Mouse (Mus musculus): ENCODE measurements around the gene Zfp800. TPM values are rescaled to one million over a fixed set of nuclear protein-coding genes. Genes with fewer than 3 reads are reported as not detected.

The Zfp800 gene
- total RNA-seq (2021), result 10 to 100 TPM; 20.9 to 24.5 TPM
- long read RNA-seq, experiment 1, partial matches to known transcripts, result 3 of 9 reads
- long read RNA-seq, experiment 1, other reads (novel, unspliced or antisense), result 6 of 9 reads
- long read RNA-seq, experiment 2, partial matches to known transcripts, result 4 of 17 reads
- long read RNA-seq, experiment 2, other reads (novel, unspliced or antisense), result 11 of 17 reads

GRCm38 (mm10) chr6:28397681-28398203 lies at the start of gene Zfp800:
Gene Zfp800, minus strand, starts transcription at chr6:28398005.
- intact Hi-C loops (cut with DNase I), result no loop called here
- DNase-seq (ENCODE audit: extremely low spot score in 1 of 2, low spot score in 2 of 2), result no peak
- Histone ChIP-seq H3K4me3 (peak within 1 kb of the TSS; percentile 53), H3K27ac (no peak within 1 kb of the TSS)
- no peak for TF ChIP-seq CTCF (IDR thresholded peaks at IDR 0.05)

- DNase-seq (ENCODE audit: extremely low spot score in 1 of 2, low spot score in 2 of 2), result no peak
- no peak for TF ChIP-seq CTCF (IDR thresholded peaks at IDR 0.05)
- intact Hi-C loops (cut with DNase I), result no loop called here
These were observed 33.7 kb upstream of the Zfp800 start for GRCm38 (mm10) chr6:28431538-28431855.

GRCm38 (mm10) chr6:28430795-28431537 lies 33.2 kb upstream of the Zfp800 start:
- Histone ChIP-seq H3K4me3 (no peak overlapping the region), H3K27ac (no peak overlapping the region)
- DNase-seq (ENCODE audit: extremely low spot score in 1 of 2, low spot score in 2 of 2), result no peak
- intact Hi-C loops (cut with DNase I), result no loop called here
- no peak for TF ChIP-seq CTCF (IDR thresholded peaks at IDR 0.05)

More at GRCm38 (mm10) chr6:28431538-28431855, 33.7 kb upstream of the Zfp800 start:
- Histone ChIP-seq H3K4me3 (no peak overlapping the region), H3K27ac (no peak overlapping the region)

GRCm38 (mm10) chr6:28429870-28430269 lies 32.1 kb upstream of the Zfp800 start:
- Histone ChIP-seq H3K4me3 (no peak overlapping the region), H3K27ac (no peak overlapping the region)
- no peak for TF ChIP-seq CTCF (IDR thresholded peaks at IDR 0.05)
- DNase-seq (ENCODE audit: extremely low spot score in 1 of 2, low spot score in 2 of 2), result no peak
- intact Hi-C loops (cut with DNase I), result no loop called here

DNA sequence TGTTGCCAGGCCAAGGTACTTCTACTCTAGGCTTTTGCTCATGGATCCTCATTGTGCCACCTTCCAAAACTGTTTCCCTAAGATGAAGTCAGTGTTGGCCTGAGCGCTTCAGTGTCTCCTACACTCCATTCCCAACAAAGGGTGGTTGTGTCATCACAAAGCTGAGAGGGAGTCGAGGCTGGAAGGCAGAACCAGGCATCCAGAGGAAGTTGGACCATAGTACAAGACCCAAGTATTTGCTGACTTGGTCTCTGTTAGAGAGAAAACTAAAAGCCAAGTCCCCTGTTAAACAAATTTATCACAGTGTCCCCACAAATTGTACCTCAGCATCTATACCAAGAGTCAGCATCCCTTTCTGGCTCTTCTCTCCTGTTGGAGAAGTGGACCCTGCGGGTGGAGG lies 30.5 kb upstream of the Zfp800 start, which contains the start of gene Gcc1:
Gene Gcc1, minus strand, starts transcription at position 101 of the 400 bp plus-strand sequence.
- no peak for DNase-seq (ENCODE audit: extremely low spot score in 1 of 2, low spot score in 2 of 2)
- no peak within 1 kb of the TSS for H3K4me3 ChIP-seq
- intact Hi-C loops (cut with DNase I), result no loop called here
- no peak for TF ChIP-seq CTCF (IDR thresholded peaks at IDR 0.05)
- no peak within 1 kb of the TSS for H3K27ac ChIP-seq

DNA sequence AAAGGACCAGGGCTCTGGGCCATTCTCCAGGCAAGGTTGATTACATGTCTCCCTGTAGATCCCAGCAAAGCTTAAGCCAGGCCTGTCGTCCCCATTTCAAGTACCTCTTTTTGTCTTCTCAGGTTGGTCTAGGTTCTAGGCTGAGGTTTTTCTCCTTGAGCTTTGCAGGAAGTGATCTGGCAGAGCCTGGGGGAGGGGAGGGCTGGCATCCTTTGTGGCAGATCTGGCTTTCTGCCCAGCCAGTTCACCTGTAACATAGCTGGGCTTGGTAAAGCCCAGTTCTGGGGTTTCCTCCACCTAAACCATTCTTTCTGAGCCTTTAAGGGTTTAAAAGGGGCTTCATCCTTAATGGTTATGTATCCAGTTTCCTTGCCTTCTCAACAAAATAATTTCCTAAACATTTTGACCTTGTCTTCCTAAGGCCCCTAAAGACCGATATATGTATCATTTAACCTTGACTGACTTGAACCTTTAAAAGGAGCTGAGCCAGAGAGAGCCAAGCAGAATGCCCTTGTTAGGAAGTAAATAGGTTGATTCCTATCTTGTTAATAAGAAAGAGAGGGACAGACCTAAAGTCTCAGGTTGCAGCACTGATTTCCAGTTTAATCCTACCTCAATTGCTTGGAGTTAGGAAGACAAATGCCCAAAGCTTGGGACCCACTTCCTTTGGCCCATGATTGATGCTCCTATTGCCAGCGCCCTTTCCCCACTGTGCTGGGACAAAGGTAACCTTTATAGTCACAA lies 29.5 kb upstream of the Zfp800 start, which contains the start of gene Fscn3:
Gene Fscn3, plus strand, starts transcription at position 694 of the 744 bp plus-strand sequence.
- no peak for DNase-seq (ENCODE audit: extremely low spot score in 1 of 2, low spot score in 2 of 2)
- no peak within 1 kb of the TSS for H3K4me3 ChIP-seq
- TF ChIP-seq CTCF (IDR thresholded peaks at IDR 0.05), result no peak
- no peak within 1 kb of the TSS for H3K27ac ChIP-seq
- intact Hi-C loops (cut with DNase I), result no loop called here

DNA sequence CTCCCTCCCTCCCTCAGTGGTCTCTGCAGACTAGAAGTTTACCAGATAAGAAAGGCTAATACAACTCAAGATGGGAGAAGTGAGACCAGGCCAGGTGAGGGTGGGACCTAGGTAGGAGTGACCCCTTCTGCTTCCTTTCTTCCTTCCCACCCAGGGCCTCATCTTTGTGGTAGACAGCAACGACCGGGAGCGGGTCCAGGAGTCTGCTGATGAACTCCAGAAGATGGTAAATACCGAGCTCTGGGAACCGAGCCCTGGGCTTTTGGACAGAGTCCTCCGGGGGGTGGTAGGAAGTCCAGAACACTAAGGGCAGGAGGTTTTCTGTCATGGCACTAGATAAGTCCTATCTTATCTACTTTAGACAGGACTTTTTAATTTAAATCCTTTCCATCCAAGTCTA lies 27.2 kb upstream of the Zfp800 start:
- no peak for TF ChIP-seq CTCF (IDR thresholded peaks at IDR 0.05)
- DNase-seq (ENCODE audit: extremely low spot score in 1 of 2, low spot score in 2 of 2), result no peak
- Histone ChIP-seq H3K27ac (no peak overlapping the region), H3K4me3 (peak overlapping the region; percentile 73)
- intact Hi-C loops (cut with DNase I), result no loop called here

DNA sequence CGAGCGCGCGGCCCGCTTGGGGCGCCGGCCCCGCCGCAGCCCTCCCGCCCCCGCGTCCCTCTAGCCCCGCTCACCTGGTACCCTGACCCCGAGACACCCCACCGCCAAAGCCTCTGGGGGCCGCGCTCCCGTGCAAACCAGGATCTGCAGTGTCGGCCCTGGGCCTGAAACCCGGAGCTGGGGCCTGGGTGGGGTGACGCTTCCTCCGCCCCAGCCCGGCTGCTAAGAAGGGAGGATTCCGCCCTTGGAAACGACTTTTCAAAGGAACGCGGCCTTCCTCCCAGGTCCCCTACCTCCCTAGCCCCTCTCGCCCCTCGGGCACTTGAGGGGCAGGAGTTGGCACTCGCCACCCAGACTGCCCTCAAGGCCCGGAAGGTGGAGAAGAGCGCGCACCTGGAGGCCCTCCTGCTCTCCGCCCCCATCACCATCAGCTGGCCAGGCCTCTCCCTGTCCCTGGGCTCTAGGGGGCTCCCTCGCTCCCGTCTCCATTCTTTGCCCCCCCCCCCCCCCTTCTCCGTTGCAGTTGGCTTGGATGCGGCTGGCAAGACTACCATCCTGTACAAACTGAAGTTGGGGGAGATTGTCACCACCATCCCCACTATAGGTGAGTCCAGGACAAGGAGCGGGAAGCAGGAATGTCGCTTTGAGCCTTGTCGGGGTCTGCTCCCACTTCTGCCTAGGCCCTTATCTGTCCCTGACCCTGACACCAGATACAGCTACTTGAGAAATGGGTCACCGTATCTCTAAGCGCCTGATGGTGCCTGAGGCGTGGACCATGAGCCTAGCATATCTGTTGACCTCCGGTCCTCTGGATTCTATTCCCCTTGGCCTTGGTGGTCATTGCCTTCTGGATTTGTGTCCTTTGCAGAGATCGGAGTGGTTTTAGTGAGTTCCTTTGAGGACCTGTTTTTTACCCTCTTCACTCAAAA lies 26.2 kb upstream of the Zfp800 start:
- peak; percentile 23 for TF ChIP-seq CTCF (IDR thresholded peaks at IDR 0.05)
- H3K27ac ChIP-seq, result peak overlapping the region; percentile 97
- intact Hi-C loops (cut with DNase I), result loop anchor here (1.0 to 5.0 kb wide), 4 partner anchors 55 to 598 kb away; partner anchors contain the start of gene Lrrc4
- peak; percentile 47 to 57 for DNase-seq (ENCODE audit: extremely low spot score in 1 of 2, low spot score in 2 of 2)
- H3K4me3 ChIP-seq, result peak overlapping the region; percentile 73

DNA sequence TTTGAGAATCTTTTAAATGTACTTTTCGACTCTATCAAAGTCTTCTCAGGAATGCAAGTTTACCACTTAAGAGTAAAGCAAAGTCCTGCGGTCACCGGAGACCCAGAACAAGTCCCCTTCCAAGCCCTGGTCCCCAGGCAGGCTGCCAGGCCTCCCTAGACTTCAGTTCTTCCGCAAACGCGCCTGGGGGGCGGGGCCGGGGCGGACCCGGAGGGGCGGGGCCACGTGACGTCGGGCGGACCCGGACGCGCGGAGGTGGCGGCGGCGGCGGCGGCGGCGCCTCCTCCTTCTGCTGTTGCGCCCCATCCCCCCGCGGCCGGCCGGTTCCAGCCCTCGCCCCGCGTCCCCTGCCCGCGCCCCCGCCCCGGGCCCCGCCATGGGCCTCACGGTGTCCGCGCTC lies 25.5 kb upstream of the Zfp800 start, which contains the start of gene Arf5:
Gene Arf5, plus strand, starts transcription at position 248 of the 400 bp plus-strand sequence.
- peak; percentile 95 for DNase-seq (ENCODE audit: extremely low spot score in 1 of 2, low spot score in 2 of 2)
- Histone ChIP-seq H3K4me3 (peak within 1 kb of the TSS; percentile 73), H3K27ac (peak within 1 kb of the TSS; percentile 97)
- intact Hi-C loops (cut with DNase I), result loop anchor here (5.0 kb wide), 3 partner anchors 161 to 599 kb away; partner anchors contain the start of gene Lrrc4
- no peak for TF ChIP-seq CTCF (IDR thresholded peaks at IDR 0.05)

GRCm38 (mm10) chr6:28422651-28423290 lies 25.0 kb upstream of the Zfp800 start:
- intact Hi-C loops (cut with DNase I), result loop anchor here (5.0 kb wide), 3 partner anchors 160 to 600 kb away; partner anchors contain the start of gene Lrrc4
- Histone ChIP-seq H3K4me3 (peak overlapping the region; percentile 73), H3K27ac (peak overlapping the region; percentile 69)
- no peak for TF ChIP-seq CTCF (IDR thresholded peaks at IDR 0.05)
- DNase-seq (ENCODE audit: extremely low spot score in 1 of 2, low spot score in 2 of 2), result no peak
